Mouse (Mus musculus): Measurements from ENCODE around the gene Rag1. TPM values are rescaled to one million over a fixed set of nuclear protein-coding genes. Genes with fewer than 3 reads are reported as not detected.

Gene Rag1
- polyA plus RNA-seq, 1 experiment from 2014 or later: 0.05 TPM

DNA sequence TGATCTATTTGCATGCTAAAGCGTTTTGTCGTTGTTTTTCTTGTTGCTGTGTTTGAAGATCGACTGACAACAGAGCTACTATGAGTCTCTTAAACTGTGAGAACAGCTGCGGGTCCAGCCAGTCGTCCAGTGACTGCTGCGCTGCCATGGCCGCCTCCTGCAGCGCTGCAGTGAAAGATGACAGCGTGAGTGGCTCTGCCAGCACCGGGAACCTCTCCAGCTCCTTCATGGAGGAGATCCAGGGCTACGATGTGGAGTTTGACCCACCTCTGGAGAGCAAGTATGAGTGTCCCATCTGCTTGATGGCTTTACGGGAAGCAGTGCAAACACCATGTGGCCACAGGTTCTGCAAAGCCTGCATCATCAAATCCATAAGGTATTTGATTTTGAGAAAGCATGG lies 35.1 kb upstream of the Rag1 start:
- H3K27me3 ChIP-seq (ENCODE audit: insufficient read depth, low read length): no peaks in the 10 kb centered on the region
- H3K27ac ChIP-seq: no peak overlapping the region
- peaks cover 2% of the 10 kb centered on the region; the same call in 1 of the 2 replicates for H3K4me1 ChIP-seq (replicated peaks; ENCODE audit: insufficient read depth, low read length)
- ATAC-seq (replicated peaks; ENCODE audit: low FRiP score, low read depth) (no peak), DNase-seq (ENCODE audit: low spot score) (no peak)
- no peak overlapping the region for H3K4me3 ChIP-seq (replicated peaks; ENCODE audit: low read depth, low read length)
- TF ChIP-seq CTCF (IDR thresholded peaks at IDR 0.05; ENCODE audit: low read depth): no peak
- H3K9ac ChIP-seq (ENCODE audit: low read depth, low read length): no peak overlapping the region
- no peaks in the 10 kb centered on the region for H3K9me3 ChIP-seq (replicated peaks; ENCODE audit: low read length)
- H3K4me2 ChIP-seq (ENCODE audit: low read length): no peak overlapping the region
- WGBS: 88% methylated on average over 12 of the region's 12 CpGs
- peaks cover 29% of the 10 kb centered on the region for H3K36me3 ChIP-seq (ENCODE audit: insufficient read depth, low read length)

DNA sequence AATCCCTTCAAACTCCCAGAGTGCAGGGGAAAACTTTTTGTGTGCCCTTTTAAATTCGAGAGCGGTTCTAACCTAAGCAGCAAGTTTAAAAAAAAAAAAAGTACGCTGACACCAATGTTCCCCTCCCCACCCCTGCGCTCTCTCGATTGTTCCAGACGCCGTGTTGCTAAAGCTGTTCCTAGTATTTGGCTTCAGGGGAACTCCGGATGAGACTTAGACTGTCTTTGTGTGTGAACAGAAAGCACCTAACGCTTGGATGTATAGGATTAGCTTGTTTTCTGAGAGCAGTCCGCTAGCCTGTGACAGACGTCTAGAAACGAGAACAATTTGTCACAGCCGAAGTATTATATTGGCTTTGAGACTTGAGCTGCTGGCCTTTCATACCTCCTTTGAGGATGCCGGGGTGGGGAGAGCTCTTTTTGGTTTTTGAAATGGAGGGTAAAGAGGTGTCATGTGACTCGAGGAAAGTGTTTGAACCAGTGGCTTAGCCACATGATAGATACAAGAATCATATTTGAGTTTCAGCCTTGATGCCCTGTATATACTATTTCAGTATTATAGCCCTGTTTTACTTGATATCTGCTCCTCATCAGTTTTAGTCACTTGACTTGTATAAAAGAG lies 30.0 kb upstream of the Rag1 start:
- H3K4me3 ChIP-seq (replicated peaks; ENCODE audit: low read depth, low read length): peak overlapping the region; percentile 96
- no peaks in the 10 kb centered on the region for H3K9me3 ChIP-seq (replicated peaks; ENCODE audit: low read length)
- peak overlapping the region; percentile 95; the same call in 1 of the 2 replicates for H3K9ac ChIP-seq (ENCODE audit: low read depth, low read length)
- H3K4me2 ChIP-seq (ENCODE audit: low read length): peak overlapping the region; percentile 71
- H3K4me1 ChIP-seq (replicated peaks; ENCODE audit: insufficient read depth, low read length): peaks cover 4% of the 10 kb centered on the region; the same call in 1 of the 2 replicates
- H3K36me3 ChIP-seq (ENCODE audit: insufficient read depth, low read length): no peaks in the 10 kb centered on the region
- no peaks in the 10 kb centered on the region for H3K27me3 ChIP-seq (ENCODE audit: insufficient read depth, low read length)
- WGBS: 3% methylated on average over 15 of the region's 15 CpGs
- TF ChIP-seq CTCF (IDR thresholded peaks at IDR 0.05; ENCODE audit: low read depth): no peak
- no peak overlapping the region for H3K27ac ChIP-seq
- DNase-seq (ENCODE audit: low spot score) (peak; percentile 28), ATAC-seq (replicated peaks; ENCODE audit: low FRiP score, low read depth) (no peak)

DNA sequence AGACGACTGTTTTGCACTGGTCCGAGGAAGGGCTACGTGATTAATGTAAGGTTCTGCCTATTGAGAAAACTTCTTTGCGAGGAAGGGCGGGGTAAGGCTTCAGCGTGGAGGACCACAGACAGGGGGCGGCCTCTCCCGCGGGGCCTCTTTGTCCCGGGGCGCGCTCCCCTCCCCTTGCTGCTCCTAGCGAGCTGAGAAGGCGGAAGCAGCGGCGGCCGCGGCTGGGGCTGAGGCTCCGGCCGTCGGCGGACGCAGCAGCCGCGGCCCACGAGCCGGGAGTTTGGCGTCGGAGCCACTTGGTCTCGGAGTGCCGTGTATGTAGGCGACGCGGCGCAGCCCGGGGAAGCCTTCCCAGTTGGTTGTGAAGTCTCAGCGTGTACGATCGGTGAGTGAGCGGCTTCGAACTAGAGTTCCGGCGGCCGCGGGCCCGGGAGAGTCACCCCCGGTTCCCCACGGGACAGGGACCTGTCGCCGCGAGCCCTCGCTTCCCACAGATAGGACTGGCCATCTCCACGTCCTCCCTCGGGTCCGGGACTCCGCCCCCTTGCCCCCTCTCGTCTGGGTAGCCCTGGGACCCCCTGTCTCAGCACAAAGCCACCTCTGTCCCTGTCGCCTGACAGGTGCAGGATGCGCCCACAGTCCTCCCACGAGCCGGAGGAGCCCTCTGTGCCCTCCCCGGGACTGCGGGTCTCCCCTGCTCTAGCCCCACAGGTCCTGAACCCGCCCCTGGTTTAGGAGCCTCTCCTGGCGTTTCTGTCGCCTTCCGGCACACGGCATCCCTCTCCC lies 29.1 kb upstream of the Rag1 start, which contains the start of gene Traf6:
TSS of gene Traf6 (plus strand) at position 194 of the 786 bp plus-strand sequence.
- peak within 1 kb of the TSS; percentile 96 for H3K4me3 ChIP-seq (replicated peaks; ENCODE audit: low read depth, low read length)
- H3K27ac ChIP-seq: peak within 1 kb of the TSS; percentile 63; the same call in 1 of the 2 replicates
- H3K4me1 ChIP-seq (replicated peaks; ENCODE audit: insufficient read depth, low read length): peaks cover 4% of the 10 kb centered on the region; the same call in 1 of the 2 replicates
- TF ChIP-seq CTCF (IDR thresholded peaks at IDR 0.05; ENCODE audit: low read depth): peak; percentile 88
- DNase-seq (ENCODE audit: low spot score) (peak; percentile 95), ATAC-seq (replicated peaks; ENCODE audit: low FRiP score, low read depth) (peak; percentile 96)
- H3K36me3 ChIP-seq (ENCODE audit: insufficient read depth, low read length): no peaks in the 10 kb centered on the region
- H3K27me3 ChIP-seq (ENCODE audit: insufficient read depth, low read length): no peaks in the 10 kb centered on the region
- peak within 1 kb of the TSS; percentile 95 for H3K9ac ChIP-seq (ENCODE audit: low read depth, low read length)
- under 1% methylated on average over 66 of the region's 68 CpGs for WGBS
- H3K4me2 ChIP-seq (ENCODE audit: low read length): peak within 1 kb of the TSS; percentile 71
- no peaks in the 10 kb centered on the region for H3K9me3 ChIP-seq (replicated peaks; ENCODE audit: low read length)

DNA sequence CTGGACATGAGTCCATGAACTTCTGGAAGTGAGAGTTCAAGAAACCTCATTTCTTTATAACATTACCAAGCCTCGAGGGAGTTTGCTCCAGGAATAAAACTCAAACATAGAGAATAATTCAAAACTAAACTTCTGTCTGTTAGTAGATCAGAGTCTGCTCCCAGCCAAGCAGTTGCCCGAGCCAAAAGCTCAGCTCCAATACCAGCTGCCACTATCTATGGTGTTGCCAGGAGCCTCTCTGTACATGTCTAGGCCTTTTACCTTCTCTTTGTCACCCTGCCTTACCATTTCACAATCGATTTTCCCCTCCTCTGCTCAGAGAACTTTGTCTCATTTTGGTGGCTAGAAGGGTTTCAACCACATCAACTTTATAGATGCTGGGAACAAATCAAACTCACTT lies 24.2 kb upstream of the Rag1 start:
- ATAC-seq (replicated peaks; ENCODE audit: low FRiP score, low read depth) (no peak), DNase-seq (ENCODE audit: low spot score) (no peak)
- Histone ChIP-seq H3K9ac (ENCODE audit: low read depth, low read length) (no peak overlapping the region), H3K27ac (no peak overlapping the region), H3K4me3 (replicated peaks; ENCODE audit: low read depth, low read length) (no peak overlapping the region), H3K36me3 (ENCODE audit: insufficient read depth, low read length) (no peaks in the 10 kb centered on the region), H3K4me1 (replicated peaks; ENCODE audit: insufficient read depth, low read length) (no peaks in the 10 kb centered on the region), H3K9me3 (replicated peaks; ENCODE audit: low read length) (no peaks in the 10 kb centered on the region), H3K27me3 (ENCODE audit: insufficient read depth, low read length) (no peaks in the 10 kb centered on the region), H3K4me2 (ENCODE audit: low read length) (no peak overlapping the region)
- WGBS: 78% methylated on average over 3 of the region's 3 CpGs
- TF ChIP-seq CTCF (IDR thresholded peaks at IDR 0.05; ENCODE audit: low read depth): no peak

DNA sequence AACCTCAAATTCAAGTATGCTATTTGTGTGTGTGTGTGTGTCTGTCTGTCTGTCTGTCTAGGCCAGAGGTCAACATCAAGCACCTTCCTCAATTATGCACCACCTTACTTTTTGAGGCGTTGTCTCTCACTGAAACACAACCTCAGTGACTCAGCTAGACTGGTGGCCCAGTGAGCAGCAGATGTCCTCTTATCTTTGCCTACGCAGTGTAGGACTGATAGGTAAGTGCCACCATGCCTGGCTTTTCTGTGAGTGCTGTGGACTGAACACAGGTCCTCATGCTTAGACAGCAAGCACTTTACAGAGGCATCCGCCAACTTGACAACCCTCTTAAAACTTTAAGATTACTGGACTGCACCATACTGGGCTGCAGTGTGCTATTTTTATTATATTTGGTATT lies 19.4 kb upstream of the Rag1 start:
- no peaks in the 10 kb centered on the region for H3K4me1 ChIP-seq (replicated peaks; ENCODE audit: insufficient read depth, low read length)
- DNase-seq (ENCODE audit: low spot score): no peak
- WGBS: 87% methylated on average over 3 of the region's 3 CpGs
- no peak for TF ChIP-seq CTCF (IDR thresholded peaks at IDR 0.05; ENCODE audit: low read depth)
- ATAC-seq (replicated peaks; ENCODE audit: low FRiP score, low read depth): no peak
- no peaks in the 10 kb centered on the region for H3K36me3 ChIP-seq (ENCODE audit: insufficient read depth, low read length)
- H3K27me3 ChIP-seq (ENCODE audit: insufficient read depth, low read length): no peaks in the 10 kb centered on the region
- H3K27ac ChIP-seq: no peak overlapping the region
- no peak overlapping the region for H3K4me2 ChIP-seq (ENCODE audit: low read length)
- H3K9me3 ChIP-seq (replicated peaks; ENCODE audit: low read length): no peaks in the 10 kb centered on the region
- H3K9ac ChIP-seq (ENCODE audit: low read depth, low read length): no peak overlapping the region
- H3K4me3 ChIP-seq (replicated peaks; ENCODE audit: low read depth, low read length): no peak overlapping the region

DNA sequence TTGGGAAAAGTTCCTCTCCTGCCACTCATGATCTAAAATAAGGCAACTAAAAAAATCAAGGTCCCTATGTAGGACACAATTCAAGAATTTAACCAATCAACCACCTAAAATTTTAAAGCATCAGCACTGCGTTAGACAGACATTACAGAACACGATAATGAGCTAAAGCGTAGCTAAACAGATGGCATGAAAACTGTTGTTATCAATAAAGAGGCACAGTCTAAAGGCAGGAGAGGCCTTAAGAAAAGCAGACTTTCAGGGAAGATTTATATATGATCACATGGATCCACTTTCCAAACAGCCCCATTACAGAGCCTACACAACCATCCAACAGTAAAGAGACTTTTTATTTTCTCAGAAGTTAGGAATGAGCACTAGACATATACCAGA lies 16.4 kb upstream of the Rag1 start:
- H3K9me3 ChIP-seq (replicated peaks; ENCODE audit: low read length): no peaks in the 10 kb centered on the region
- 88% methylated on average over 3 of the region's 3 CpGs for WGBS
- H3K9ac ChIP-seq (ENCODE audit: low read depth, low read length): no peak overlapping the region
- H3K4me3 ChIP-seq (replicated peaks; ENCODE audit: low read depth, low read length): no peak overlapping the region
- H3K4me2 ChIP-seq (ENCODE audit: low read length): no peak overlapping the region
- DNase-seq (ENCODE audit: low spot score) (no peak), ATAC-seq (replicated peaks; ENCODE audit: low FRiP score, low read depth) (no peak)
- TF ChIP-seq CTCF (IDR thresholded peaks at IDR 0.05; ENCODE audit: low read depth): no peak
- H3K27ac ChIP-seq: no peak overlapping the region
- H3K27me3 ChIP-seq (ENCODE audit: insufficient read depth, low read length): no peaks in the 10 kb centered on the region
- H3K36me3 ChIP-seq (ENCODE audit: insufficient read depth, low read length): no peaks in the 10 kb centered on the region
- no peaks in the 10 kb centered on the region for H3K4me1 ChIP-seq (replicated peaks; ENCODE audit: insufficient read depth, low read length)

Data from kidney, postnatal 0 days (tissue).